Mouse (Mus musculus) lung, adult 2 months (tissue): ENCODE measurements around the gene Bckdhb.

Experiments
- CTCF ChIP-seq: fragments of 200-500 bp; IDR thresholded peaks from 2 replicates; pipeline ENCODE4 v1.5.1; 2011; ENCODE audit warnings: mild to moderate bottlenecking, low read length, control low read depth; ENCODE audit not compliant: insufficient read depth
- POLR2A ChIP-seq: fragments of 200-500 bp; IDR thresholded peaks from 2 replicates; pipeline ENCODE4 v1.6.1; 2011; ENCODE audit warnings: low read depth, mild to moderate bottlenecking, control low read depth, low read length, borderline replicate concordance; ENCODE audit errors: extremely low read depth

GRCm38 (mm10) chr9:84030691-84031290 lies 105.8 kb downstream of the Bckdhb start:
- TF ChIP-seq CTCF = no peak
- TF ChIP-seq POLR2A = no peak
